Mouse (Mus musculus) heart, postnatal 0 days (tissue): Measurements from ENCODE around the gene Rubcn. TPM values are rescaled to one million over a fixed set of nuclear protein-coding genes. Genes with fewer than 3 reads are reported as not detected.
"Not testable (repeated sequence)": the region's sequence is repeated elsewhere in the genome, so short reads cannot be mapped to it uniquely, and the experiment has no call there.

Experiments used
- ATAC-seq: fragments of 200-750 bp; cut with Nextera tagmentation; 2 replicates; pipeline ENCODE4 v1.8.0; 2017; ENCODE audit warnings: low read depth, moderate number of reproducible peaks, moderate library complexity; ENCODE audit not compliant: insufficient read depth
- DNase-seq: peaks from one replicate; pipeline ENCODE4 v3.0.0-alpha.2; 2016; ENCODE audit warnings: low spot score
- H3K27ac ChIP-seq: fragments of 300-500 bp; sonication (generic); 2 replicates; pipeline ENCODE4 v1.5.1; 2014; ENCODE audit warnings: low read depth, mild to moderate bottlenecking
- H3K27me3 ChIP-seq: fragments of 300-500 bp; sonication (generic); 2 replicates; pipeline ENCODE4 v1.6.1; 2014; ENCODE audit warnings: low read length, mixed read lengths; ENCODE audit not compliant: control insufficient read depth, insufficient read depth
- H3K36me3 ChIP-seq: fragments of 300-500 bp; sonication (generic); replicated peaks from 2 replicates; pipeline ENCODE4 v1.6.1; 2014; ENCODE audit warnings: low read length, mixed read lengths; ENCODE audit not compliant: control insufficient read depth, insufficient read depth
- H3K4me1 ChIP-seq: fragments of 300-500 bp; sonication (generic); 2 replicates; pipeline ENCODE4 v1.6.1; 2014; ENCODE audit warnings: antibody characterized with exemption; ENCODE audit not compliant: control insufficient read depth, insufficient read depth
- H3K4me2 ChIP-seq: fragments of 300-500 bp; sonication (generic); 2 replicates; pipeline ENCODE4 v1.6.1; 2014; ENCODE audit warnings: low read depth, mild to moderate bottlenecking, low read length, moderate library complexity
- H3K4me3 ChIP-seq: fragments of 300-500 bp; sonication (generic); 2 replicates; pipeline ENCODE4 v1.5.1; 2014; ENCODE audit warnings: low read depth, low read length
- H3K9ac ChIP-seq: fragments of 300-500 bp; sonication (generic); replicated peaks from 2 replicates; pipeline ENCODE4 v1.6.1; 2014; ENCODE audit warnings: low read depth, low read length, mixed read lengths
- H3K9me3 ChIP-seq: fragments of 300-500 bp; sonication (generic); replicated peaks from 2 replicates; pipeline ENCODE4 v1.6.1; 2016; ENCODE audit warnings: low read length; ENCODE audit not compliant: control insufficient read depth
- CTCF ChIP-seq: IDR thresholded peaks from 2 replicates; pipeline ENCODE4 v1.5.1; 2016; ENCODE audit warnings: antibody characterized with exemption, control low read depth, low read depth
- EP300 ChIP-seq: IDR thresholded peaks from 2 replicates; pipeline ENCODE4 v1.6.1; 2016; ENCODE audit warnings: antibody characterized with exemption, low read depth
- WGBS: fragments of 180-500 bp; shearing (Covaris S2); extraction: QIAGEN DNeasy Blood & Tissue Kit; methylation state at CpG from one replicate; pipeline ENCODE4 v1.1.7; 2014; 5-methylcytosine and 5-hydroxymethylcytosine counted together
- polyA plus RNA-seq: library from polyadenylated mRNA; unstranded; fragments of >200 nt; fragmentation: Nextera tagmentation; extraction: Ambion mirVana; gene quantifications from 2 replicates; pipeline ENCODE4 v1.2.1, GENCODE M21; 2015
- total RNA-seq: library from RNA; depleted of rRNA; stranded (reverse); fragments of >200 nt; gene quantifications from 2 replicates; pipeline ENCODE4 v1.2.3, GENCODE M21; 2014; ENCODE audit warnings: low replicate concordance

Rubcn gene
- total and polyA plus RNA-seq, 2 experiments from 2014 or later = 12.5 to 66.7 TPM

DNA sequence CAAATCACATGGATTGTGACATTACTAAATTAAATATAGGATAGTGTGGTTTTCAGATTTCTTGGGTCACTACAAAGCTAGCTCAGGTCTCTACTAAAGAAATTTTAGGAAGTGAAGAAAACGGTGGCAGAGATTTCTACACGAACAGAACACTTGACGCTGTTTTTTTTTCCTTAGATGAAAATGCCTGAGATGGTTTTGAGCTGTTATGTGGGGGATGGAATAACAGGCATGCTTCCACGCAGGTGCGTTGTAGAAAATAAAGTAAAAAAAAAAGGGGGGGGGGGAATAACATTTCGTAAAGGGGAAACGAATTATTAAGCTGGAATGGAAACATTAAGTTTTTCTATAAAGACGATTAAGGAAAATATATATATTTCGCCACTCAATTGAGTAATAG lies 735 bp downstream of the Rubcn start:
- Histone ChIP-seq H3K4me3 (peak overlapping the region; percentile 98), H3K9ac (peak overlapping the region; percentile 96), H3K4me2 (peak overlapping the region; percentile 91), H3K4me1 (peaks cover 22% of the 10 kb centered on the region), H3K27ac (peak overlapping the region; percentile 97), H3K27me3 (no peaks in the 10 kb centered on the region), H3K36me3 (no peaks in the 10 kb centered on the region), H3K9me3 (no peaks in the 10 kb centered on the region)
- TF ChIP-seq EP300 (no peak), CTCF (no peak)
- DNase-seq (no peak), ATAC-seq (no peak)
- 8% methylated on average over 9 of the region's 9 CpGs for WGBS

DNA sequence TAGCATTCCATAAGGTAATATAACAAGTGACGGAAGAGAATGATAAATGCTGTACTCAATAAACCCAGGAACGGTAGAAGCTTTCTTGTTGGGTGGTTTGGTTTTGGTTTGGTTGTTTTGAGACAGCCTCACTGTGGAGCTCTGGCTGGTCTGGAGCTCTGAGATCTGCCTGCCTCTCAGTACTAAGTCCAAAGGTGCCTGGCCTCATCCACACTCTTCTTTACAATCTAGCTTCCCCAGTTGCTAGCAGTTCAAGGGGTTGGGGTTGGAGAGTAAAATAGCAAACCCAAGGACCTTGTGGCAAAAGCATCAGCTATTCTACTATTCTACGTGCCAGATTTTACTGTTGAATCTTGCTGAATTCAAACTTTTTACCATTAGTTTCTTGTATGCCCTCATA lies 1.7 kb downstream of the Rubcn start:
- Histone ChIP-seq H3K36me3 (no peaks in the 10 kb centered on the region), H3K4me3 (no peak overlapping the region), H3K4me2 (no peak overlapping the region), H3K27me3 (no peaks in the 10 kb centered on the region), H3K9ac (no peak overlapping the region), H3K27ac (no peak overlapping the region), H3K9me3 (no peaks in the 10 kb centered on the region), H3K4me1 (peaks cover 19% of the 10 kb centered on the region)
- ATAC-seq = no peak
- 93% methylated on average over 3 of the region's 3 CpGs for WGBS
- DNase-seq = no peak
- no peak for TF ChIP-seq CTCF
- TF ChIP-seq EP300 = no peak

DNA sequence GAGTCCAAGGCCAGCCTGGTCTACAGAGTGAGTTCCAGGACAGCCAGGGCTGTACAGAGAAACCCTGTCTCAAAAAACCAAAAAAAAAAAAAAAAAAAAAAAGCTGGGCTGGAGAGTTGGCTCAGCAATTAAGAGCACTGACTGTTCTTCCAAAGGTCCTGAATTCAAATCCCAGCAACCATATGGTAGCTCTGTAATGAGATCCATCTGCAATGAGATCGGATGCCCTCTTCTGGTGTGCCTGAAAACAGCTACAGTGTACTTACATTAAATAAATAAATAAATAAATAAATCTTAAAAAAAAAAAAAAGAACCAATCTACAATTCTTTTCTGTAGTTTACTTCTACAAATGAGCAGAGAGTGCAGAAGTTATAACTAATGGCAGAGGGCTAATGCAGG lies 2.3 kb downstream of the Rubcn start:
- H3K4me2 ChIP-seq, H3K9me3 ChIP-seq, H3K36me3 ChIP-seq, H3K9ac ChIP-seq, H3K27me3 ChIP-seq, DNase-seq, ATAC-seq, H3K4me3 ChIP-seq, H3K27ac ChIP-seq: not testable (repeated sequence)
- 45% methylated on average over 1 of the region's 1 CpGs for WGBS
- peaks cover 16% of the 10 kb centered on the region for H3K4me1 ChIP-seq

DNA sequence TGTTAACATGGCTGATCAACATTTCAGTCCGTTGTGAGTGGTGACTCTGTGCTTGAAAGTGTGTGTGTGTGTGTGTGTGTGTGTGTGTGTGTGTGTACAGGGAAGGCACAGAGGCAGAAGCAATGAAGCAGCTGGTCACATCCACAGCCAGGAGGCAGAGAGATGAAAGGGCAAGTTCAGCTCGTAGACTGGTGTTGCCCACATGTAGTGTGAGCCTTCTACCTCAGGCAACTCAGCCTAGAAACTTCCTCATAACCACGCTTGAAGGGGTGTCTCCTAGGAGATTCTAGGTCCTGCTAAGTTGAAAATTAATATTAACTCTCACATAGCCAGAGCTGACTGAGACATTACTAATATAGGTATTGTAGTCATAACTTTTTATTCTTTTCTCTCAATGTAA lies 4.2 kb downstream of the Rubcn start:
- no peak for ATAC-seq
- no peak overlapping the region for H3K4me2 ChIP-seq

DNA sequence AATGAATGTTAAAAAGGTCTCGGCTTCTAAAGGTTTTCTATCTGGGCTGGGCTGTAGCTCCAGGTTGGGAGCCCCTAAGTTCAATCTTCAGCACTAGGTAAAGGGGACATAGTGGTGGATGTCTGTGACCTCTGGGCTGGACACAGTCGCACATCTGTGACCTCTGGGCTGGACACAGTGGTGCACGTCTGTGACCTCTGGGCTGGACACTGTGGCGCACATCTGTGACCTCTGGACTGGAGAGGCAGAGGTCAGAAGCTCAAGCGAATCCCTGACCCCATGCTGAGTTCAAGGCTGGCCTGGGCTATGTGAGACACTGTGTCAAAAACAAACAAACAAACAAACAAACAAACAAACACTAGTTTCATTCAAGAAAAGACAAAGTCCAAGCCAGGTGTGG lies 7.3 kb downstream of the Rubcn start:
- no peak for TF ChIP-seq CTCF
- TF ChIP-seq EP300 = no peak
- H3K9ac ChIP-seq = no peak overlapping the region
- 0 out of 2 replicates have a peak, but pooled peaks cover 5% of the 10 kb centered on the region for H3K36me3 ChIP-seq
- no peak overlapping the region for H3K4me2 ChIP-seq
- no peak for ATAC-seq
- 64% methylated on average over 5 of the region's 5 CpGs for WGBS
- DNase-seq = no peak
- H3K4me1 ChIP-seq = peaks cover 9% of the 10 kb centered on the region
- no peak overlapping the region for H3K4me3 ChIP-seq
- no peaks in the 10 kb centered on the region for H3K9me3 ChIP-seq
- no peaks in the 10 kb centered on the region for H3K27me3 ChIP-seq
- no peak overlapping the region for H3K27ac ChIP-seq

More for the DNA sequence above, 4.2 kb downstream of the Rubcn start:
- no peak overlapping the region for H3K27ac ChIP-seq
- no peaks in the 10 kb centered on the region for H3K9me3 ChIP-seq
- TF ChIP-seq EP300 (no peak), CTCF (no peak)
- 56% methylated on average over 3 of the region's 3 CpGs for WGBS
- no peak for DNase-seq
- H3K4me1 ChIP-seq = peaks cover 3% of the 10 kb centered on the region; the same call in 1 of the 2 replicates
- no peak overlapping the region for H3K9ac ChIP-seq
- no peak overlapping the region for H3K4me3 ChIP-seq
- H3K36me3 ChIP-seq = no peaks in the 10 kb centered on the region
- no peaks in the 10 kb centered on the region for H3K27me3 ChIP-seq

DNA sequence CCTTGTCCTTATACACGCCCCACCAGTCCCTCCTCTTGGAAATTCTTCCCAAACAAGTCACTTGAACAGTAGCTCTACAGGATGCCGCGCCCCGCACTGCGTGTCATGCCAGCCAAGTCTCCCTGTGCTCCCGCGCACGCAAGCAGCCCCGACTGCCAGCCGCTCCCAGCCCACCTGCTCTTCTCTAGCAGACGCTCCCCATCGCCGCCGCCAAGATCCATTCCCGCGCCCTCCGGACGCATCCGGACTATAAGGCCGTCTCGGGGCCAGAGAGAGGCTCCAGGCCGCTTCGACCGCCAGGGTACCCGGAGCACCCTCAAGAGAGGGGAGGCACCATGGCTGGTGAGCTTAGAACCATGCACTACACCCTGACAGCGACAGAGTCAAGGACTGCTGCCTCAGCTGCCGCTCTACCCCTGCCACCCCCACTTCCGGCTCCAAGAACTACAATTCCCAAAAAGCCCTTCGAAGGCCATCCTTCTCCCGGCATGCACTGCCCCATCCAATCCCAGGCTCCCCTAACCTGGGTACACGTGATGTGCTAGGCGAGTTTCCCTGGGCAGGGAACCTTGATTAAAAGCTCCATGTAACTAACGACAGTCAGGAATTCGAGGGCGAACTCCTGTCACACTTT lies 9.5 kb downstream of the Rubcn start:
- TF ChIP-seq EP300 (no peak; the same call in 1 of the 2 replicates), CTCF (no peak)
- peak; percentile 98 for ATAC-seq

More for the DNA sequence above, 9.5 kb downstream of the Rubcn start:
- under 1% methylated on average over 35 of the region's 35 CpGs for WGBS
- Histone ChIP-seq H3K27ac (peak overlapping the region; percentile 88), H3K4me1 (peaks cover 9% of the 10 kb centered on the region), H3K4me3 (peak overlapping the region; percentile 88), H3K36me3 (0 out of 2 replicates have a peak, but pooled peaks cover 6% of the 10 kb centered on the region), H3K4me2 (peak overlapping the region; percentile 83), H3K9me3 (no peaks in the 10 kb centered on the region), H3K9ac (peak overlapping the region; percentile 78), H3K27me3 (no peaks in the 10 kb centered on the region)
- peak; percentile 98 for DNase-seq
